Mouse (Mus musculus) lung, adult 2 months (tissue): ENCODE results near the gene Llph. TPM values are rescaled to one million over a fixed set of nuclear protein-coding genes. Genes with fewer than 3 reads are reported as not detected.

Experiments
- DNase-seq: peaks from one replicate; pipeline ENCODE4 v3.0.0; 2022
- H3K4me1 ChIP-seq: fragments of 200-500 bp; 2 replicates; pipeline ENCODE4 v1.6.1; 2011; ENCODE audit warnings: low read length; ENCODE audit not compliant: control insufficient read depth, insufficient read depth
- H3K4me3 ChIP-seq: fragments of 200-500 bp; replicated peaks from 2 replicates; pipeline ENCODE3; 2011; ENCODE audit warnings: low read depth, mild to moderate bottlenecking, control low read depth, low read length; ENCODE audit errors: extremely low read depth
- CTCF ChIP-seq: fragments of 200-500 bp; IDR thresholded peaks from 2 replicates; pipeline ENCODE4 v1.5.1; 2011; ENCODE audit warnings: mild to moderate bottlenecking, low read length, control low read depth; ENCODE audit not compliant: insufficient read depth
- POLR2A ChIP-seq: fragments of 200-500 bp; IDR thresholded peaks from 2 replicates; pipeline ENCODE4 v1.6.1; 2011; ENCODE audit warnings: low read depth, mild to moderate bottlenecking, control low read depth, low read length, borderline replicate concordance; ENCODE audit errors: extremely low read depth
- WGBS: fragments of 180-500 bp; shearing (Covaris S2); methylation state at CpG from one replicate; pipeline ENCODE4 v1.1.7; 2018; 5-methylcytosine and 5-hydroxymethylcytosine counted together
- polyA plus RNA-seq: library from polyadenylated mRNA; depleted of rRNA; stranded (reverse); fragments of >200 nt; gene quantifications from 2 replicates; pipeline ENCODE4 v1.2.3, GENCODE M21; 2012; rRNA removed

Llph gene
- polyA plus RNA-seq, 1 experiment, result 6.5 TPM

DNA sequence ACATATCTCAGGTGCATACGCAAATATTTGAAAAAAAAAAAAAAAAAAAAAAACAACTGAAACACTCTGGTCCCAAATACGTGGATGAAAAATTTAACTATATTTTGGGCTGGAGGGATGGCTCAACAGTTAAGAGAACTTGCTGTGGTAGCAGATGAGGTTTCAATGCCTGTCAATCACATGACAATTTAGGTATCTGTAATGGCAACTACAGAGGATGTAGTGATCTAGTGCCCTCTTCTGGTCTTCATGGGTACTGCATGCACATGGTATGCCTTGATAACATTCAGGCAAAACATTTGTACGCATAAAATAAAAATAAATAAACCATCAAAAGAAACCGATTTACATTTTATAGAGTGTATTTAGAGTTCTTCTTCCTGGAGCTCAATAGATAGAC, 43.9 kb downstream of the Llph start:
- H3K4me3 ChIP-seq, result no peak overlapping the region
- TF ChIP-seq CTCF (peak; percentile 19; the same call in 1 of the 2 replicates), POLR2A (no peak)
- peak; percentile 28 for DNase-seq
- no peaks in the 10 kb centered on the region for H3K4me1 ChIP-seq
- WGBS, result 64% methylated on average over 4 of the region's 4 CpGs

DNA sequence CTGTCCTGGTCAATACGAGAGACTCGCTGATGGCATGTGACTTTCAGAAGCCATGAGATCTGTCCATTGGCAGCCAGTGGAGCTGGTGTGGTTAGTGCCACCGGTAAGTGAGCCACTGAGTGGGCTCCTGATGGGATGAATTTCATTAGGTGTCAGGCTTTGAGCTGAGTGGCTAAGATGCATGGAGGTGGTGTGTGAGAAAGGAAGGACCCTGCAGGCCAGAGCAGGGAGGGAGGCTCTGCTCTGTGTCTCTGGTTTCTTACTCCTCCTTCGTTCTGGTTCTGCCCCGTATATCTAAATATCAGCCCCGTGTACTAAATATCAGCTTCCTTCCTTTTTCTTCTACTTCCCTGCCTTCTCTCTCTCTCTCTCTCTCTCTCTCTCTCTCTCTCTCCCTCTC, 44.4 kb downstream of the Llph start:
- whole genome bisulfite sequencing, result 46% methylated on average over 6 of the region's 6 CpGs
- DNase-seq, result no peak
- TF ChIP-seq POLR2A, result no peak
- TF ChIP-seq CTCF, result no peak

DNA sequence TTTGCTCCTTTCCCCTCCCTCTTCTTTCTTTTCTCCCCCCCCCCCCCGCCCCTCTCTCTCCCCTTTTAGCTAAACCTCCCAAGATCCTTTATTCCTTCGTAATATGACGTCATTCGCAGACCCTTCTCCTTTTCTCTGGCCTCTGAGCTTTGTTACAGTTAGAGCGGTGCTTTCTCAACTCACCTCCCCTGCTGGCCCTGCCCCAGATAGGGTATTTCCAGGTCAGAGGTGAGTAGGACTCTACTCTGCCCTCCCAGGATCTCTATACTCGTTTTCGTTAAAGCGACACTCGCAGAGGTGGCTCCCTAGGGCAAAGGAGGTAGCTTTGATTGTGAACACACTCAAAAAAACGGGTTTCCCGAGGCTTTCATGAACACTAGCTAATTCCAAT, 45.0 kb downstream of the Llph start:
- WGBS, result 10% methylated on average over 10 of the region's 11 CpGs
- TF ChIP-seq CTCF (no peak), POLR2A (no peak)
- Histone ChIP-seq H3K4me1 (no peaks in the 10 kb centered on the region), H3K4me3 (no peak overlapping the region)
- DNase-seq, result no peak

More for the DNA sequence above, 44.4 kb downstream of the Llph start:
- no peak overlapping the region for H3K4me3 ChIP-seq
- H3K4me1 ChIP-seq, result no peaks in the 10 kb centered on the region

DNA sequence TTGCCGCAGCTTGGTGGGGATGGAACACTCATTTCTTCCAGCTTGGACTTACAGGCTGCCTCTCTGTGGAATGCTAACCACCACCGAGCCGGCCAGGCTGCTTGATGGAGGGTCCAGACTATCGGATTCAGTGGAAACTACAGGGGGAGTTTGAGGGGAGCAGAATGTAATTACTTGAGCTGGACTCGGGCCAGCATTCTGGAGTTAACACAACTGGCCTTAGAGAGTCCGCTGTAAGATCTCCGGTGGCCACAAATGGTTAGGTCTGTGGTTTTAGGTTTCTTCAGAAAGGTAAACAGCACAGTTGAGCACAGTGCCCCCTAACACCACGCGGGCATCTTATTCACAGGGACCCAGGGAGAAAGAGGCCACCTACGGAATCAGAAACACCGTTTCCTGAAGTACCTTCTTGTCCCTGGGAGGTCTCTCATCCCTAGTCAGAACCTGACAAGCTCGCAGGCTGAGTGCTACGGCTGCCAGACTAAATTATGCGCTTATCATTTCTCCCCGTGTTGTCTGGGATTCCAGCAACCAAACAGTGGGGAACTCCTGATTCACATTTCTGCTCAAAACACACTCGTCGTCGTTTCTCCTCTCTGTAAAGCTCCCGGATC, 45.5 kb downstream of the Llph start:
- Histone ChIP-seq H3K4me1 (no peaks in the 10 kb centered on the region), H3K4me3 (no peak overlapping the region)
- no peak for TF ChIP-seq POLR2A
- TF ChIP-seq CTCF, result no peak
- 13% methylated on average over 19 of the region's 19 CpGs for WGBS
- DNase-seq, result no peak

DNA sequence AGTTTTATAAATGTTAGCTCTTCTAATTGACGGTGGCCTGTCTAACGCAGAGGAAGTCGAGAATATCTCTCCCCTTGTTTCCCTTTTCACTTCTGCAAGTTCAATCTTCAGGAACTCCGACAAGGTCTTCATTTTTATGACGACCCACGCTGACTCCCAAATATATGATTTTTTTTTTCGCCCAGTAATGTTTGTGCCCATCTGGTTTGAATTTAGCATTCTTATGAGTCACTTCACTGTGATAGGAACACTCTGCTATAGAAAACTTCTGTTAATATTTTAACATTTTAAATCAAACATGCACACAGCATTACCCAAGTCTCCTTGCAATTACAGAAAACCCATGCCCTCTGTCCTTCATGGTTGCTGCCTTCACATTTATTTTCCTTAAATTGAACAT, 46.5 kb downstream of the Llph start:
- TF ChIP-seq POLR2A (no peak), CTCF (no peak)
- no peak for DNase-seq
- H3K4me3 ChIP-seq, result no peak overlapping the region
- H3K4me1 ChIP-seq, result no peaks in the 10 kb centered on the region
- 80% methylated on average over 7 of the region's 7 CpGs for WGBS

DNA sequence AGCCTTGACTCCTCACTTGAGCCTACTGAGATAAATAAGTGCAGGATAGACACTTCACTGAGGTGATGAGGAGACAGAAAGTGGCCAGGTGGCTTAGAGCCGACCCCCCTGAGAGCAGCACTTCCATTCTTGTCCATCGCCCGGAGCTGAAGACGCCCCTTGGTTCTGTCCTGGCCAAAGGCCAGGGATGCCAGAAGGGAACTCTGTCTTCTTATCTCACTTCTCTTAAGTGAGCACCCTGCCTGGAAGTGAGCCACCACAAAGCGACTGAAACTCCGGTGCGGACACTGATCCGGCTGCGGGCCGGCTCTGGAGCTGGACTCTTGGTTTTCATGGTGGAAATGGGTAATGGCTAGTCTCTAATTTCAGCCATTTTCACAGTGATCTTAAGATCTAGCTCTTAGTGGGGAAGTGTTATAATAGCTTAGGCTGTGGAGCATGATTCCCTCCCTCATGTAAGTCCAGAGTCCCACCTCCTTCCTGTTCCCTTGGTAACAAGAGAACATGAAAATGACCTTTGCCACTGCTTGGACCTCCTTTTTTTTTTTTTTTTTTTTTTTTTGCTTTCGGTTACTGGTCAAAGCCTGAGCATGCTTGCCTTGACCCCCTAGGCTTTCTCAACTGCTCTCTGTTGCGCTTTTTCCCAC, 52.7 kb downstream of the Llph start:
- H3K4me1 ChIP-seq, result no peaks in the 10 kb centered on the region
- 56% methylated on average over 12 of the region's 12 CpGs for WGBS
- H3K4me3 ChIP-seq, result no peak overlapping the region
- DNase-seq, result no peak
- TF ChIP-seq POLR2A (no peak), CTCF (no peak)

DNA sequence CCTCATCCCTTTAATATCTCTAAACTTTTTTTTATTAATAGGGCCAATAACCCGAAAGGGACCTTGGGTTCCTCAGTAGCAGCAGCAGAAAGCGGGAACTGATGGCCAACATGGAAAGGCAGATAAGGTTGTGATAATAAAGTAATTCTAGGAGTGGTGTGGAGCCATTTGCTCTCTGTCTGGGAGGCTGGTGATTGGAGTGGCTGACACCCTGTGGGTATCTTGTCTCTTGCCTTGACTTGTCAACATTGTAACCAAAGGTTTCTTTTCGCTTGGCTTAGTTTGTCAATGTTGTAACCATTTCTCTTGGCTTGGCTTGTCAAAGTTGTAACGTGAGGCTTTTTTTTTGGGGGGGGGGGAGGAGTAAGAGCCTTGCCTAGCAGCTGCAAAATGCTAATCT, 53.5 kb downstream of the Llph start:
- DNase-seq, result no peak
- Histone ChIP-seq H3K4me3 (no peak overlapping the region), H3K4me1 (no peaks in the 10 kb centered on the region)
- no peak for TF ChIP-seq POLR2A
- no peak for TF ChIP-seq CTCF
- 71% methylated on average over 4 of the region's 4 CpGs for WGBS

DNA sequence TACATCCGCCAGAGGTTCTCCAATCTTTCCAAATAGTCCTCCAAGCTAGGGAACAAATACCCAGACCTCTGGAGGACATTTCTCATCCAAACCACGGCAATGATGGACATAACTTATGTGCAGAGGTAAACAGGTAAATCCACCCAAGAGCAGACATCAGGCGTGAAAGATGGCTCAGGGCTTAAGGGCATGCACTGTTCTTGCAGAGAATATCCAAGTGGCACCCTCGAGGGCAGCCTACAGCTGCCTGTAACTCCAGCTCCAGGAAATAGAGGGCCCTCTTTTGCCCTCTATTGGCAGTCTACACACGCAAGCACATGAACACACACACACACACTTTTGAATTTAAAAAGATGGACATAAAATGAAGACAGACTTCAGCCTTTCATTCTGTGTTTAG, 54.8 kb downstream of the Llph start:
- Histone ChIP-seq H3K4me3 (no peak overlapping the region), H3K4me1 (no peaks in the 10 kb centered on the region)
- DNase-seq, result no peak
- TF ChIP-seq POLR2A (no peak), CTCF (no peak)
- 84% methylated on average over 5 of the region's 5 CpGs for WGBS

Other genes with a start within 250 kb of the Llph start
- gene Helb, start 114.1 kb upstream of the Llph start, polyA plus RNA-seq, result 4.6 and 5.8 TPM in 2 replicates
- 173 and 232 TPM in 2 replicates for gene Tmbim4, start 25.5 kb upstream of the Llph start, polyA plus RNA-seq
- gene Irak3, start 24.9 kb upstream of the Llph start, polyA plus RNA-seq, result 3.7 and 4.3 TPM in 2 replicates
- gene Hmga2, start 249.4 kb downstream of the Llph start, polyA plus RNA-seq, result not detected in 2 replicates